Mouse (Mus musculus): ENCODE results near the gene Ybx3.

GRCm38 (mm10) chr6:131406957-131407356 is 18.7 kb upstream of the Ybx3 start:
- TF ChIP-seq CTCF (IDR thresholded peaks at IDR 0.05; ENCODE audit: borderline replicate concordance, control insufficient read depth, extremely low read depth, insufficient read depth, low read length, poor library complexity) (no peak), POLR2A (IDR thresholded peaks at IDR 0.05; ENCODE audit: control insufficient read depth, extremely low read depth, insufficient read depth, low read length, poor library complexity) (no peak)

Data from thymus, adult 2 months (tissue).